Mouse (Mus musculus): Measurements from ENCODE around the gene Epn2.

DNA sequence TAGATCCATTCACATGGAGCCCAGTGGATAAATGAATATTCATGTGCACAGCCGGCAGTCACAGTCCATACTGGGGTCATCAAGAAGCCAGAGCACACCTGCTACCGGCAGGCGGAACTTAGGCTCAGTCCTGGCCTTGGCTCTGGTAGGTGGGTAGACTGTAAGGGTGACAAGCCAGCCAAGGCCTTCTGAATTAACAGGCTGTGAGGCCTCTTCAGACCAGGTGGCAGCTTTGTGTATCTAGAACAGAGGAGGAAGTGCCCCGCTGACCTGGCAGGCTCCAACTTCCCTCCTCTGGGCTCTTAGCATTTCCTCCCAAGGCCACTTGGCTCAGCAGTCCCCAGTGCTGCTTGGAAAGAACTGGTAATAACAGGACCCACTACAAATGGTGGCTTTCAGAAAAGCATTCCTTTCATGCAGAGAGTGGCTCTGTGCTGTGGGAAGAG lies 50.2 kb downstream of the Epn2 start:
- no peak for TF ChIP-seq POLR2A (IDR thresholded peaks at IDR 0.05; ENCODE audit: borderline replicate concordance, insufficient read depth, low read length)
- TF ChIP-seq CTCF (IDR thresholded peaks at IDR 0.05; ENCODE audit: borderline replicate concordance, insufficient read depth, low read depth, low read length) = no peak; the same call in 1 of the 2 replicates
